Mouse (Mus musculus) mouse embryonic stem cell (cell line): ENCODE data around the gene Phf23.

Experiments used
- in situ Hi-C, 2 experiments: fragments of 300-500 bp; cut with MboI; formaldehyde crosslinking; loops; 1 replicate in 1 of 2; 3 replicates in 1 of 2; pipeline ENCODE4 v1.14.3; 2019 to 2020; ENCODE audit warnings: low sequenced_read_pairs in 2 of 2, low pct_unique_long_range_greater_than_20kb in 1 of 2, mixed read lengths in 1 of 2; ENCODE audit not compliant: unreplicated experiment in 1 of 2

Gene Phf23

DNA sequence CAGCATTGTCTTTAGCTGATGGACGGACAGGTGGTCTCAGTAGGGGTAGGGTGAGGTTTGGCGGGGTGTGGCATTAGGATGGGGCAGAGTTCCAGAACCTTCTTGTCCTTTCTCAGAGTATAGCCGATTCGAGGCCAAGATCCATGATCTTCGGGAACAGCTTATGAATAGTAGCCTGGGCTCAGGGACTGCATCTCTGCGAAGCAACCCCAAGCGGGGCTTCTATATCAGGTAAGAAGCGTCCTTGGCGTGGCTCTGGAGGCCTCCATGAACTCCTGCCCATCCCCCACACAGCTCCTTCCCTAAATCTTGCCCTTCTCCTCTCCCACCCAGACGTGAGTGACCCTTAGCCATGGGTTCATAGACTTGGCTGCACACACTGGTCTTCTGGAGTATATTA is 44.1 kb downstream of the Phf23 start:
- in situ Hi-C loops = no loop called here

DNA sequence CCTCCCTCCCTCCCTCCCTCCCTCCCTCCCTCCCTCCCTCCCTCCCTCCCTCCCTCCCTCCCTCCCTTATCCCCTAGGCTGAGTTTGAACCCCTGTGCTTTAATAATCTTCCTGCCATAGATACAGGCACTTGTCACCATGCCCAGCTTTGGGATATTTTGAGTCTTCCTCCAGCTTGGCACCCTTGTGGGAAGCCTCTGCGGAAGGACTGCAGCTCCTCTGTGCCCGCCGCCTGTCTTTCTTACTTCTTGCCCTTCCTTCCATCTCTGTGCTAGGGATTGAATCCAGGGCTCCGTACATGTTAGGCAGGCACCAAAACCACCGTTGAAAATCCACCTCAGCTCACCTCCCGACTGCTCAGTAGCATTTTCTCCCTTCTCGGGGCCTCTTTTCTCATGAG is 44.6 kb downstream of the Phf23 start:
- in situ Hi-C loops = no loop called here

DNA sequence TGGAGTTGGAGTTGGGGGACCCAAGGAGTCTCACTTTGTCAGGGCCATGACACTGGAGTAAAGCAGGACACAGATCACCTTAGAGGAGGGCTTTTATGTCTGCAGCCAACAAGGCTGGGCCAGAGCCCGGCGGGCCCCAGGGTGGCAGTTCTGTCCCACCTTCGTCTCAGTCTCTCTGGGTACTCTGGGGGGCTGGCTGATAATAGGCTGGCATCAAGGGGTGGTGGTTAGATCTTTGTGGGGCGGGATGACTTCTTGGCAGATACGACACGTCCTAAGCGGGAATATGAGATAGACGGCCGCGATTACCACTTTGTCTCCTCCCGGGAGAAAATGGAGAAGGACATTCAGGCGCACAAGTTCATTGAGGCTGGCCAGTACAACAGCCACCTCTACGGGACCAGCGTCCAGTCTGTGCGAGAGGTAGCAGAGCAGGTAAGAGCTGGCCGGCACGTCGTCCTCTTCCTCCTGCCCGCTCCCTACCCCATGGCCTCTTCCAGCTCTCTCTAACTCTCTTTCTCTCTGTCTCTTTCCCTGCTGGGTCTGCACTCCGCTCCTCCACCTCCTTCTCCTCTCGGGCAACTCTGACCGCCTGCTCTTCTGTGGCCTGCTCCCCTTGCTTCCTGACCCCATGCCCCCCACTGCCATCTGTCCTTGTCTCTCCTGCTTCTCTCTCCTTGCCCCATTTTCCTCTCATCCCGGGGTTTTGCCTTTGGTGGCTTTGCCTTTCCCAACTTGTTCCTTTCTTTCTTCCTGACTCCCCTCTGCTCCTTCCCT is 46.9 kb downstream of the Phf23 start:
- in situ Hi-C loops = no loop called here

DNA sequence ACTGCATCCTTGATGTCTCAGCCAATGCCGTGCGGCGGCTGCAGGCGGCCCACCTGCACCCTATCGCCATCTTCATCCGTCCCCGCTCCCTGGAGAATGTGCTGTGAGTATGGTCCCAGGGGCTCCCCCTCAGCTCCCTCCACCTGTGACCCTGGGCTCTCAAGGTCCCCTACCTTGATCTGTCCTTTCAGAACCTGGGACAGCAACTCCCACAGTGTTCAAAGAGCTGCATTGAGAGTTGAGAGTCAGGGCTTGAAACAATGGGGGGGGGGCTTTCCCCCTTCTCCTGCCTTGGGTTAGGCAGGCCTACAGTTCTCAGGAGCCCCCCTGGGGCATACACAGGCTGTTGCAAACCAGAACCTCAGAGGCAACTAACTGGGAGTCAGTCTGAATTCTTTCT is 48.1 kb downstream of the Phf23 start:
- in situ Hi-C loops = no loop called here

DNA sequence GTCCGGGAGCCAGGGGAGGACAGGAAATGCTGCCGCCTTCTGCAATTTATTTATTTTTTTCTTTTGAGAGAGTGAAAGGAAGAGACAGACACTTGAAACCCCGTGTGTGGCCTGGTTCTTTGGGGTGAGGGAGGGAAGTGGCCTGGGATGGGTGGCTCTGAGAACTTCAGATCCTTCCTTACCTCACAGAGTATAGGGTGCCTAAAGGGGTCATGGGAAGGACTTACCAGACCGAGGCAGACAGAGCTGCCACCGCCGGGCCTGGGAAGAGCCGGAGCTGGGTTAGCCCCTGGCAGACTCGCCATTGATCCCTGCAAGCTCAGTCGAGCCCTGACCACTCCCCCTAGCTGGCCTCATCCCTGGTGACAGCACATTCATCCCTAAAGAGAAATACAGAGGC is 49.9 kb downstream of the Phf23 start:
- in situ Hi-C loops = no loop called here

DNA sequence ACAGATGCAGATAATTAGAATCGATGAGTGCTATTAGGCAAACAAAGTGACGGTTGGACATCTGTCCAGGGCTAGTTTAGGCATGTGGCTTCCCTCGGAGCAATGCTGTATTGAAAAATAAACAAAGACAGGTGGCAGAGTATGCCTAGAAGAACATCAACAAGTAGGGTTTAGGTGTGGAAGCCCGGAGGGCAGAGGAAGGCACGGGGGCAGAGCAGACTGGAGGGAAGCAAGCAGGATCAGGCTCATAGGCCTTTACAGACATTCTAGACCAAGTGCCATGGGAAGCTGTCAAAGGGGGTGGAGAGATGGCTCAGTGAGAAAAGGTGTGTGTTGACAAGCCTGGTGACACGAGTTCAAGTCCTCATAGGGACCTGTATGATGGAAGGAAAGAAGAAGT is 53.8 kb downstream of the Phf23 start:
- in situ Hi-C loops = no loop called here
